Mouse (Mus musculus): ENCODE results near the gene Gpc6. TPM values are rescaled to one million over a fixed set of nuclear protein-coding genes. Genes with fewer than 3 reads are reported as not detected.

The Gpc6 gene
- polyA plus RNA-seq, 1 experiment from 2014 or later: 49.0 TPM

DNA sequence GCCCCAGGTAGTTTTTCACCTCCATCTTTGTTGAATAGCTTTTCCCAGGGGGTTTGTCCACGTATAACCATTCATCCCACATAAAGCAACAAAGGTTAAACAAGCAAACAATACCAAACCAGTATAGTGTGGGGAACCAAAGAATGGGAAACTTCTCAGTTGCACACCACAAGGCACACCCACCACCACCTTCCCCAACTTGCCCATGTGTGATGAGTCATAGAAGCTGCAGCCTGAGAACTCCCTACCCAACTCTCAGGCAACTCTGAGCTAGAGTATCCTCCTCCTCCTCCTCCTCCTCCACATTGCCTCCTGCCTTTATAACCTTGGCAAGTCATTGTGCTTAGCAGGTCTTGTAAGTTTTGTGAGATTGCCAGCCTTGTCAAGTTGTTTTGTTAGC lies 718.0 kb downstream of the Gpc6 start:
- no peaks in the 10 kb centered on the region for H3K36me3 ChIP-seq
- H3K4me2 ChIP-seq: no peak overlapping the region
- H3K27ac ChIP-seq: no peak overlapping the region
- no peaks in the 10 kb centered on the region for H3K4me1 ChIP-seq (replicated peaks)
- H3K27me3 ChIP-seq: no peaks in the 10 kb centered on the region
- WGBS: 87% methylated on average over 1 of the region's 1 CpGs
- H3K4me3 ChIP-seq (replicated peaks): no peak overlapping the region
- no peak overlapping the region for H3K9ac ChIP-seq (replicated peaks)
- H3K9me3 ChIP-seq: no peaks in the 10 kb centered on the region
- no peak for ATAC-seq (ENCODE audit: insufficient number of reproducible peaks, insufficient read depth, low FRiP score, low TSS enrichment, low read depth)

DNA sequence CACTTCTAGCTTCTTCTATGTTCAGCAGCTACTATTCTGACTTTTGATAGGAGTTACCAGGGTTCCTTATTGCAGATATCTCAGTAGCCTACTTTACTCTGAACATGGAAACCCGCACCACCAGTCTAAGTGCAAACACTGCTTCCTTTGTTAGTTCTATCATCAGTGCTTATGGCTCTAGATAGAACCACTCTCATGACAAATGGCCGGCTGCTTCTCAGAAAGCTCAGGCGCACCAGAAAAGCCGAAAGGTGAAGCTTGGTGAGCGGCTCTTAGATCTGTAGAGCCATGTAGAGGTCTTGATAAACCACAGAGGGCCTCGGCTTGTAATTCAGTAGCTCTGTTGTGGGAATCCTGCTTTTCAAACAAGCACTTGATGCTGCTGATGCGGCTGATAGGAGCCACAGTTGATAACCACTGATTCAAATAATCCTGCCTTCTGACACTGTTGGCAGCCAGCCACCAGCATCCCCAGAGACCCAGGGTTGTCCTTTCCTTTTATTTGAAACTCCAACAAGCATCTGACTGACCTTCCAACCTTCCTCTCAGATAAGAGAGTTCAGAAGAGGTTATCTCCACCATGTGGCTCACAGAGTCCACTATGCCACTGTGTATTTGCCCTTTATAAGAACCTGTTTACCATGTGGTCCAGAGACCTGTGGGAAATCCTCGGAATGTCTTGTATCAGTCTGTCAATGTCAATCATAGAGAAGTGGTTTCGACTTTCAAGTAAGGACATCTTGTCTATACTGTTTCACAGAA lies 723.3 kb downstream of the Gpc6 start:
- no peaks in the 10 kb centered on the region for H3K36me3 ChIP-seq
- no peak overlapping the region for H3K4me3 ChIP-seq (replicated peaks)
- H3K9ac ChIP-seq (replicated peaks): no peak overlapping the region
- ATAC-seq (ENCODE audit: insufficient number of reproducible peaks, insufficient read depth, low FRiP score, low TSS enrichment, low read depth): no peak
- peaks cover 5% of the 10 kb centered on the region; the same call in 1 of the 2 replicates for H3K4me1 ChIP-seq (replicated peaks)
- 77% methylated on average over 9 of the region's 9 CpGs for WGBS
- H3K27me3 ChIP-seq: no peaks in the 10 kb centered on the region
- no peak overlapping the region for H3K4me2 ChIP-seq
- no peak overlapping the region for H3K27ac ChIP-seq
- no peaks in the 10 kb centered on the region for H3K9me3 ChIP-seq

DNA sequence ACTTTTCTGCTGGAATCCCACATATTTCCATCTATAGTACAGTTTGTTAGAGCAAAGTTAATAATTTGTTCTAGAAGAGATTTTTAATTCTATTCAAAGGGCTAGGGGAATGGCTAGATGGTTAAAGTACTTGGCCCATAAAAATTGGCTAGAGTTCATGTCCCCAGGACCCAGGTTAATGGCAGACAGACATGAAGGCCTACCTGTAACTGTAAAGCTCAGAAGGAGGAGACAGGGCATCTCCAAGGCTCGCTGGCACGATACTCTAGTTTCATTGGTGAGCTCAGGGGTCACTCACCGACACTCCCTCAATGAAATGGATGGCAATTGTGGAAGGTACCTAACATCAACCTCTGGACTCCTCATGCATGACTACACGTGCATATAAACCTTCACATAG lies 725.0 kb downstream of the Gpc6 start:
- ATAC-seq (ENCODE audit: insufficient number of reproducible peaks, insufficient read depth, low FRiP score, low TSS enrichment, low read depth): no peak
- WGBS: 90% methylated on average over 4 of the region's 4 CpGs
- Histone ChIP-seq H3K27ac (no peak overlapping the region), H3K4me1 (replicated peaks) (peaks cover 5% of the 10 kb centered on the region; the same call in 1 of the 2 replicates), H3K36me3 (no peaks in the 10 kb centered on the region), H3K4me3 (replicated peaks) (no peak overlapping the region), H3K9ac (replicated peaks) (no peak overlapping the region), H3K27me3 (no peaks in the 10 kb centered on the region), H3K9me3 (no peaks in the 10 kb centered on the region), H3K4me2 (no peak overlapping the region)

DNA sequence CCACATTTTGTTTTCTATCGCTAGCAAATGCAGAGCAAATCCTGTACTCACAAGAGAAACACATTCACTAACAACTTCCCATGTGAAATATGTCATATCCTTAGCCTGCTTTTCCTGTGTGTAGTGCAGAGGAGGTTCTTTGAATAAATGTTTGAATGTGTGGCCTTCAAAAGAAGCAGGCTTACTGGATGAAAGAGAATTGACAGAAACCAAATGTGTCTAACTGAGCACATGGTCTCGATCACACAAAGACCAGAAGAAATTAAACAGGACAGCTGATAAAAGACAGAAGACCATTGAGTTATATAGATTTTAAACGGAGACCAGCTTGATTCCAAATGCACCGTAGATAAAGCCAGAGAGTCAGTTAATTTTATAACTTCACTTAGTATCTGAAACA lies 726.2 kb downstream of the Gpc6 start:
- H3K27me3 ChIP-seq: no peaks in the 10 kb centered on the region
- no peaks in the 10 kb centered on the region for H3K36me3 ChIP-seq
- WGBS: 38% methylated on average over 4 of the region's 4 CpGs
- H3K27ac ChIP-seq: no peak overlapping the region
- no peak for ATAC-seq (ENCODE audit: insufficient number of reproducible peaks, insufficient read depth, low FRiP score, low TSS enrichment, low read depth)
- H3K9ac ChIP-seq (replicated peaks): no peak overlapping the region
- H3K4me2 ChIP-seq: no peak overlapping the region
- H3K4me1 ChIP-seq (replicated peaks): peaks cover 5% of the 10 kb centered on the region; the same call in 1 of the 2 replicates
- H3K4me3 ChIP-seq (replicated peaks): no peak overlapping the region
- no peaks in the 10 kb centered on the region for H3K9me3 ChIP-seq

DNA sequence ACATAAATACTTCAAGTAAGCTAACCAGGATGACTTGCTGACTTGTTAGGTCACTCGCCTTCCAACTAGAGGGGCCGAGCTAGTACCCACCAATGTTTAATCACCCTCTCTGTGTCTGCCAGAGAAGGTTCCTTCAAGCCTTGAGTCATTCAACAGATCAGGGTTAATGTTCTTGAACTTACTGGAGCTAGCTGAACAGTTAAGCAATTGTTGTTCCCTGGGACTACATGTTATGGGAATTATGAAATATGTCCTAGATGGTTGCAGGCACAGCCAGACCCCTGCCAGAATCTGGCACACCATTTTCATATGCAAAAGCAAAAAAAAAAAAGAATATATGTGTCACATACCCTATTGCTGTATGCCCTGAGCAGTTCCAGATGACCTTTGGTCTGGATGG lies 726.8 kb downstream of the Gpc6 start:
- no peak overlapping the region for H3K9ac ChIP-seq (replicated peaks)
- peaks cover 5% of the 10 kb centered on the region; the same call in 1 of the 2 replicates for H3K4me1 ChIP-seq (replicated peaks)
- H3K27me3 ChIP-seq: no peaks in the 10 kb centered on the region
- WGBS: 62% methylated on average over 2 of the region's 2 CpGs
- no peak overlapping the region for H3K27ac ChIP-seq
- ATAC-seq (ENCODE audit: insufficient number of reproducible peaks, insufficient read depth, low FRiP score, low TSS enrichment, low read depth): no peak
- H3K36me3 ChIP-seq: no peaks in the 10 kb centered on the region
- H3K9me3 ChIP-seq: no peaks in the 10 kb centered on the region
- no peak overlapping the region for H3K4me2 ChIP-seq
- H3K4me3 ChIP-seq (replicated peaks): no peak overlapping the region

DNA sequence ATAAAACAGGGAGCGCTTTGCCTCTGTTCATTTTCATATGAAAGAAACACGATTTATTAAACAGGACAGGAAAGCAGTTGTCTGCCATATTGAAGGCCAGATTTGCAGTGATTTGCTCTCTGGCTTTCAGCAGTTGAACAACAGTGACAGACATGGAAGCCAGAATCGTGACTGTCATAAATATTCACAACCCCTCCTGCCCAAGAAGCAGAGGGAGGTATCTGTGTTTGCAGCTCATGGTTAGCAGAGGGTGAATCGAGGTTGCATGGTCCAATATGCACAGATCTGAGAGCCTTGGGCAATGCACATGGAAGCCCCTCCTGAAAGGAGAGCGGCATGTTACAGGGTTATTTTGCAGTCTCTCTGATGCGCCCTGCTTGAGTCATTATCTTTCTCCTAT lies 730.3 kb downstream of the Gpc6 start:
- no peaks in the 10 kb centered on the region for H3K27me3 ChIP-seq
- no peak for ATAC-seq (ENCODE audit: insufficient number of reproducible peaks, insufficient read depth, low FRiP score, low TSS enrichment, low read depth)

DNA sequence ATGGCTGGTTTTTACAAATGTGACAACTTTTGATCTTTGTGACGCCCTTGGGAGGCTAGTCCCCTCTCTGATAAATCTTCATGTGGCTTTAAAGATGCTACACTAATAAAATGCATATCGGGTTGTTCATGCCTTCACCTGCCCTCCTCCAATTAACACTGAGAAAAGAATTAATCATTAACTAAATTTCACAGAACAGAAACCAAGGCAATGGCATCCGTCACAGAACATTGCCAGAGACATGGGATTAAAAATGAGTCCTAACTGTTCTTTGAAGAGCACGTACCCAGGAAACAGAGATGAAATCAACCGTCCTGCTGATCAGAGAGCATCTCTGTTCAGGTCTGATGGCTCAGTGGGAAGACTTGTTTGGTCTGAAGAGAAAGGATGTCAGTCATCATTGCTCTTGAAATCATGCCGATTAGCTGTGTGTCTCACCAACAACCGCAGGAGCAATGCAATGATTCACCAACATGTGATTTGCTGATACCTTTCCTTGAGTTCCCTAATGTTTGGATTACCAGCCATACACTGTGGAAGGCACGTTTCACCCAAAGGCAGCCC lies 734.2 kb downstream of the Gpc6 start:
- 86% methylated on average over 8 of the region's 8 CpGs for WGBS
- H3K9me3 ChIP-seq: no peaks in the 10 kb centered on the region
- H3K4me3 ChIP-seq (replicated peaks): no peak overlapping the region
- H3K4me2 ChIP-seq: no peak overlapping the region
- H3K27me3 ChIP-seq: no peaks in the 10 kb centered on the region
- no peaks in the 10 kb centered on the region for H3K4me1 ChIP-seq (replicated peaks)
- no peak for ATAC-seq (ENCODE audit: insufficient number of reproducible peaks, insufficient read depth, low FRiP score, low TSS enrichment, low read depth)
- no peak overlapping the region for H3K9ac ChIP-seq (replicated peaks)
- H3K27ac ChIP-seq: no peak overlapping the region
- H3K36me3 ChIP-seq: no peaks in the 10 kb centered on the region

More for the DNA sequence above, 730.3 kb downstream of the Gpc6 start:
- Histone ChIP-seq H3K4me3 (replicated peaks) (no peak overlapping the region), H3K27ac (no peak overlapping the region), H3K4me2 (no peak overlapping the region), H3K9me3 (no peaks in the 10 kb centered on the region), H3K9ac (replicated peaks) (no peak overlapping the region), H3K4me1 (replicated peaks) (peaks cover 5% of the 10 kb centered on the region; the same call in 1 of the 2 replicates), H3K36me3 (no peaks in the 10 kb centered on the region)
- 86% methylated on average over 6 of the region's 6 CpGs for WGBS

DNA sequence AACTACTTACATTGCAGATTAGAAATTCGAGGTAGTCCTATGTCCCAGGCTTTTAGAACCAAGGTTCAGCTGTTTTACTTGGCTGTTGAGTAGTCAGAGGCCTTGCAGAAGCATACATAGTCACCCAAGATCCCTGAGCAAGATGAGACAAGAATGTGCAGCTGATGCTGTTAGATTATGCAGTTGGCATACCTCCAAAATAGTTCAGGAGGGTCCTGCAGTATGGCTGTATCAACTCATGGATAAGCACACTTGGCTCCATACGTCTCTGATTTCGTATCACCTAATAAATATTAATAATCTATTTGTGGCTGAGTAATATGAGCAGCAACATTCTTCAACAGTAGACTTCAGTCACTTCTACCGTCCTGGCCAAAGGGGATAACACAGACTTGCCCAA lies 737.1 kb downstream of the Gpc6 start:
- Histone ChIP-seq H3K27ac (no peak overlapping the region), H3K4me1 (replicated peaks) (no peaks in the 10 kb centered on the region), H3K27me3 (no peaks in the 10 kb centered on the region), H3K4me2 (no peak overlapping the region), H3K9ac (replicated peaks) (no peak overlapping the region), H3K36me3 (no peaks in the 10 kb centered on the region), H3K4me3 (replicated peaks) (no peak overlapping the region), H3K9me3 (no peaks in the 10 kb centered on the region)
- ATAC-seq (ENCODE audit: insufficient number of reproducible peaks, insufficient read depth, low FRiP score, low TSS enrichment, low read depth): no peak
- 78% methylated on average over 4 of the region's 4 CpGs for WGBS

DNA sequence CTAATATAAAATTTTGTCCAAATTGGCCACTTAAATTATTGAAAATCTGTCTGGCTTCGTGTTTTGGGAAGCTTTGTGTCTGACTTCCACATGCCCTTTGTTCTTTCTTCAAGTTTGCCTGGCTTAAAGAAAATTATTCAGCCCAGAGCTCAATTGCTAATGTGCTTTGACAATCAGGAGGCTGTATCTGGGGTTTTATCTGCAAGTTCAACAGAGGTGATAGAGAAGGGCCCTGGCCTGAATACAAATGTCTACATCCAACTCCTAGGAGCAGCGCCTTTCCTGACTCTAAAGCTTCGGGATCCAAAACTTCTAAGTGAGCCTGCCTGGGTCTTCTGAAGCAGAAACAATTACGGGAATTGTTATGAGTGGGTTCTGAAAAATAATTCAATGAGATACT lies 739.7 kb downstream of the Gpc6 start:
- WGBS: 86% methylated on average over 4 of the region's 4 CpGs

DNA sequence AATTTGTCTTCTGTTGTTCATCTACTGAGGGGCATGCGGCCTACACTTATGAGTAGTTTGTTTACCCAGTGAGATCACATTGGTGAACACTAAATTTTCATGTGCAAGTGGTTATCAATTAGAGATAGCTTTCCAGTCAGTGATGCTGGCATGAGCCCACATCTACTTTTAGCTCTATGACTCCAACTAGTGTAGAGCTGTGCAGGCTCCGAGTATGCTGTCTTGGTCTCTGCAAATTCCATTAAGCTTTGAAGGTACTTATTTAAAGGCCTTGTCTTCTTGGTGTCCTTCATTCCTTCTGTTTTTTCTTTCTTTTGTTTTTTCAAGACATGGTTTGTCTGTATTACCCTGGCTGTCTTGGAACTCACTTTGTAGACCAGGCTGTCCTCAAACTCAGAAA lies 741.0 kb downstream of the Gpc6 start:
- Histone ChIP-seq H3K36me3 (no peaks in the 10 kb centered on the region), H3K27me3 (no peaks in the 10 kb centered on the region), H3K4me2 (no peak overlapping the region), H3K27ac (no peak overlapping the region), H3K9me3 (no peaks in the 10 kb centered on the region), H3K4me1 (replicated peaks) (no peaks in the 10 kb centered on the region), H3K4me3 (replicated peaks) (no peak overlapping the region), H3K9ac (replicated peaks) (no peak overlapping the region)
- no peak for ATAC-seq (ENCODE audit: insufficient number of reproducible peaks, insufficient read depth, low FRiP score, low TSS enrichment, low read depth)
- 95% methylated on average over 2 of the region's 2 CpGs for WGBS

More for the DNA sequence above, 739.7 kb downstream of the Gpc6 start:
- H3K27me3 ChIP-seq: no peaks in the 10 kb centered on the region
- no peaks in the 10 kb centered on the region for H3K9me3 ChIP-seq
- H3K4me1 ChIP-seq (replicated peaks): no peaks in the 10 kb centered on the region
- no peaks in the 10 kb centered on the region for H3K36me3 ChIP-seq
- H3K4me3 ChIP-seq (replicated peaks): no peak overlapping the region
- ATAC-seq (ENCODE audit: insufficient number of reproducible peaks, insufficient read depth, low FRiP score, low TSS enrichment, low read depth): no peak
- no peak overlapping the region for H3K27ac ChIP-seq
- no peak overlapping the region for H3K9ac ChIP-seq (replicated peaks)
- no peak overlapping the region for H3K4me2 ChIP-seq

DNA sequence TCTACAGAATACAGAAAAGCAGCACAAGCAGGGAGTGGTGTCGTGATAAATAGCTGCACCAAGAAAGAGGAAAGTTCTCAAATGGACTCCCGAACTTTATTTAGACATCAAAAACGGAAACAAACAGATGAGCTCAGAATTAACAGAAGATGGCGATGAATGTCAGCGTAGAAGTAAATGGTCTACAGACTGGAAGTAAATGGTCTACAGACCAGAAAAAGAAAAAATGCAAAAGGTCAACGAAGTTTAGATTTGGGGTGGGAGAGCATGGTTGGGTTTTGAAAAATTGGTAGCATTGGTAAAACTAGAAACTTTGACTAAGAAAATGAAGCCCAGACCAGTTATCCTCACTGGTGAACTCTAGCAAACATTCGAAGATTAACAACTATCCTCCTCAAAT lies 748.4 kb downstream of the Gpc6 start:
- ATAC-seq (ENCODE audit: insufficient number of reproducible peaks, insufficient read depth, low FRiP score, low TSS enrichment, low read depth): no peak
- H3K4me3 ChIP-seq (replicated peaks): no peak overlapping the region
- no peak overlapping the region for H3K9ac ChIP-seq (replicated peaks)
- no peak overlapping the region for H3K27ac ChIP-seq
- H3K4me2 ChIP-seq: no peak overlapping the region
- WGBS: 91% methylated on average over 7 of the region's 7 CpGs
- no peaks in the 10 kb centered on the region for H3K9me3 ChIP-seq
- H3K27me3 ChIP-seq: no peaks in the 10 kb centered on the region
- H3K36me3 ChIP-seq: no peaks in the 10 kb centered on the region
- H3K4me1 ChIP-seq (replicated peaks): no peaks in the 10 kb centered on the region

DNA sequence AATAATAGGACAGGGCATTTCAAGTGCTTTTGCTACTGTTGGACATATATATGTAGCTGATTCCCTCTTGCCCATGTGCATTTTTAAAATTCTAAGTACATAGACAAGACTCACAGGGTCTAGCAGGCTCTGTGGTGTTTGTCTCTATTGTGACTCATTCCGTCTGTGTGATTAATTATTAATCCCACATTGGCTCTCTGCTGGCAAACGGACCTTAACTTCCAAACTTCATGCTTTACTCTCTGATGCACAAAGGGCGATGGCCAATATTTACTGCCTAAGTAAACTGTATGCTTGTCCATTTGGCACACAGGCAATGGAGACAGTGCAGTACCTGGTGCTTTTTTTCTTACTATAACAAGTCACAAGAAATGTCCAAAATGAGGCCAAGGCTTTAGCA lies 749.4 kb downstream of the Gpc6 start:
- 89% methylated on average over 3 of the region's 3 CpGs for WGBS
- Histone ChIP-seq H3K27me3 (no peaks in the 10 kb centered on the region), H3K9ac (replicated peaks) (no peak overlapping the region), H3K9me3 (no peaks in the 10 kb centered on the region), H3K4me2 (no peak overlapping the region), H3K4me1 (replicated peaks) (no peaks in the 10 kb centered on the region), H3K36me3 (no peaks in the 10 kb centered on the region), H3K27ac (no peak overlapping the region), H3K4me3 (replicated peaks) (no peak overlapping the region)
- no peak for ATAC-seq (ENCODE audit: insufficient number of reproducible peaks, insufficient read depth, low FRiP score, low TSS enrichment, low read depth)

Data from limb, embryonic 12.5 days (tissue).